Mouse (Mus musculus) thymus, postnatal 14 days (tissue): ENCODE results near the gene Klf12.
A peak's percentile ranks its signal among the peaks of the same experiment; 100 is the strongest.

Source experiments
- DNase-seq: peaks from one replicate; pipeline ENCODE4 v3.0.0; 2021

Klf12 gene

GRCm38 (mm10) chr14:100017219-100017618, 267.3 kb downstream of the Klf12 start:
- no peak for DNase-seq

- no peak for DNase-seq
Measured at GRCm38 (mm10) chr14:100010525-100010924, 274.0 kb downstream of the Klf12 start.

GRCm38 (mm10) chr14:100009790-100010382, 274.6 kb downstream of the Klf12 start:
- peak; percentile 12 for DNase-seq

DNA sequence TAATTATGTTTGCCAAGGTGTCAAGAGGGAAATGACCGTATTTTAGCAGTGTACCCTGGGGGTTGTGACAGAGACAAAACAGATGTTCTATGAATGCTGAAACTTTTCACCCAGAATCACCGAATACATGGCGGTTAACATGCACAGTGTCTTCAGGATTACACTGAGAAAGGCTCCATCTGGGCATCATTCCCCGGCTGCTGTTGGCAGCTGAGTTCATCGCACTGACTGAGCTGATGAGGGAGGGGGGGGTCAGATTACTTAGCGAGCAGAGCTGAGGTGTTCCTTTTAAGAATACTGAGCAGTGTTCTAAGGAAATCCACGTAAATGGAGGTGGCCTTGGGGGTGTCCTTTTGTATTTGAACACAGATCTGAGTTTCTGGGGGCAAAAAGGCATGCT, 301.0 kb downstream of the Klf12 start:
- DNase-seq, result no peak

GRCm38 (mm10) chr14:99981209-99981608, 303.3 kb downstream of the Klf12 start:
- no peak for DNase-seq

DNA sequence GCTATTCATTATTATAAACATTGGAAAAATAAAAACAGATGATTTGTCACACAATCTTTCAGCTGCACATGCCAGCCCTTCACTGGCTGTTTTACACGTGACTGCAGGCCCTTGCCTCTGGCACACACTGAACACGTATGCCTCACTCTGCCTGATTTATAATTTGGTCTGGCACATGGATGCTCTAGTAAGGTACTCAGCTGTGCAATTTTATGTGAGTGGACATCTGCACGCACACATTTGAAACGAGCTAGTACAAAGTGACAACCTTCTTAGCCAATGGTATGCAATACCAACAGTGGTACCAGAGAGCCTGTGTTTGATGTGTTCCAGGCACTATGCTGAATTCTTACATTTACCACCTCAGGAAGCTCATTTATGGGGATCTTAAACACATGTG, 316.6 kb downstream of the Klf12 start:
- no peak for DNase-seq

DNA sequence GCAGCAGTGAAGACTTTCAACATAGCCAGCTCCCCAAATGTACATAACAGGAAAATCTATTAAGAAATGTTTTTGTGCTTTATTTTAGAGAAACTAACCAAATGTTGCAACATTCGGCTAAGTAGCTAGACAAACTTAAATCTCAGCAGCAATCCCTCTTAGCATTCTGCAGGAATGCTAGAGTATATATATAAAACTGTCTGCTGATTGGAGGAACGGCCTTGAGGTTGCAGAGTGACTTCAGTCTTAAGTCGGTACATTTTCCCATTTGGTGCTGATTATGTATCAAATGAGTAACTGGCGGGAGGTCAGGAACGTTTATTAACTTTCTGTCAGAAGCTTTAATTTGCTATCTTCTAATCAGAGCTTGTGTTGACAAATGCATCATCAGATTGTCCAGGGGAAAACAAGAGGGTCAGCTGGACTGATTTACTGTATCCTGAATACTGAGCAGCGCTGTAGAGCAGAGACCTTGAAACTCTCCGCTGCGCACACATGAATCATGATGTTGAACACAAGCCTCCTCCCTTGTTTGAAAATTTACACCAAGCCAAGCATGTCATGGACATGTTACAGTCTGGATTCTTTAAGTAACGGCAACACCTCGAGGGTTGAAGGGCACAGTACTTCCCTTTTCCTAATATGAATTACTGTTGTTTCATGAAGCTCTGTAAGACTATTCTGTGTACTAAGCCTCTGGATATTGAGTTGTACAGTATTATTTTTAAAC, 323.8 kb downstream of the Klf12 start:
- DNase-seq, result no peak

DNA sequence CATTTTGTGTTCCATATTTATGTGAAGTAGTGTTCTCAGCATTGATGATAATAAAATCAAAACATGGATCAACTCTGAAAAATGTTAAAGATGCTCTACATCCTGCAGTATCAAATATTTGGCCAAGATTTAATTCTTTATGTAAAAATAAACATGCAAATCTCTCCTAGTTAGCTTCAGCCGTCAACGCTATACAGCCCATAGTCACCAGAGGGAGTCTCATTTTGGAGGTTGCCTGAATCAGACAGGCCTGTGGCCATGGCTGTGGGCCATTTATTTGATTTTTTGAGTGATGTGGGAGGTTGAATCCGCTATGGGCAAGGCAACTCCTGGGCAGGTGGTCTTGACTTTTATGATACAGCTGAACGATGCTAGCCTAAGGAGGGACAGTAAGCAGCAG, 329.3 kb downstream of the Klf12 start:
- DNase-seq, result no peak

DNA sequence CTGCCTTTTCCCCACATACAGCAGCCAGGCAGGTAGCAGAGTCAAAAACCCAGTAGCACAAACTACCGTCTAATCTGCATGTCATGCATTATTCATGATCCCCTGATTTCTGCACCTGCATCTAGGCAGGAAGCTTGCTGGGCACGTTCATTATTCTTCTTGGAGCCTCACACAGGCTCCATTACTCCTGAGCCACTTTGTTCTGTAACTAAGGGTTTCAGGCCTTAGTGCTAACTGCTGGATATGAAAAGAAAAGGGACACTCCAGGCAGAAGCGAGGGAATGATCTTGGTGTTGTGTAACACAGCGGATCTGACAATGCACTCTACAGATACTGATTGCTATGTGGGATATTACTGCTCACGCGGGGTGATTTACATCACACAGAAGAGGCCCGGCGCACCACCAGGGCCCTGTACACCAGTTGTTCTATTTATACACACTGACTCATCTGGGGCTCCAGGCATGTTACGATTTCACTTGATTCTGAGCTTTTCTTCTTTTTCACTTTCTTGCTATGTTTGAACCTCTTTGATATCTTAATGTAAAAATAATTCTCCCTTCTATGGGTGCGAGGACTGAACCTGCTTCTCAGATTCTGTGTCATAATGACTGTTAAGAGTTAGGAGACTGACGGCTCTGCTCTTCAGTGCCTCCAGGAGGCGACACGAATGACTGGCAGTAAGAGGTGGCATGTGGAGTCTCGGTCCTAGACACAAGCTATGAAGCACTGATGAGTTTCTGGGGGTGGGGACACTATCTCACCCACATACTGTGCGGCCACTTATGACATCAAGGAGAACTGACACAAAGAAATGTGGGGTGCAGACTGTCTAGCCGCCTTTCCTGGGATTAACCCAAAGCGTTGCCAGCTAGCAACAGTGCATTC, 340.0 kb downstream of the Klf12 start:
- peak; percentile 23 for DNase-seq

- DNase-seq, result peak; percentile 82
Measured at GRCm38 (mm10) chr14:99943156-99943555, 341.3 kb downstream of the Klf12 start.

GRCm38 (mm10) chr14:99933456-99933855, 351.0 kb downstream of the Klf12 start:
- DNase-seq, result no peak

- peak; percentile 57 for DNase-seq
Measured at GRCm38 (mm10) chr14:99931879-99932278, 352.6 kb downstream of the Klf12 start.

- DNase-seq, result no peak
Measured at GRCm38 (mm10) chr14:99911912-99912311, 372.6 kb downstream of the Klf12 start.

DNA sequence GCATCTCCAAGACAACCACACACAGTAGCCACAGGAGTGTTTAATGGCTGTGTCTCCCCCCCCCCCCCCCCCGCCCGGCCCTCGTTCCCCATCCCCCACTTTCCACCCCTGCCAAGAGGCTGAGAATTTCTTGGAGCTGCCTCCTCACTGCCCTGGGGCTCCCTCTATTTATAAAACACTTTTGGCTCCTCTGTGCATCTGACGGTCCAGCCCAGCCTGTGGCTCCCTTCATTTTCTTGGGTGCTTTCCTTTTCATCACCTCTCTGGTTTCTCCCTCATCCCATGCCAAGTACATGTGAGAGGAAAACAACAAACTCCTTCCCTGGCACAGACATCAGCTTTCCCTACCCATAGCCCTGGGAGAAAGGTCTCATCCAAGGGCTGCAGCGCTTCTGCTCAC, 373.6 kb downstream of the Klf12 start:
- DNase-seq, result no peak

GRCm38 (mm10) chr14:99900902-99901301, 383.6 kb downstream of the Klf12 start:
- DNase-seq, result no peak

- no peak for DNase-seq
Measured at GRCm38 (mm10) chr14:99898861-99899260, 385.6 kb downstream of the Klf12 start.

- peak; percentile 37 for DNase-seq
Measured at GRCm38 (mm10) chr14:99894708-99895383, 389.6 kb downstream of the Klf12 start.

GRCm38 (mm10) chr14:99894062-99894461, 390.4 kb downstream of the Klf12 start:
- no peak for DNase-seq

DNA sequence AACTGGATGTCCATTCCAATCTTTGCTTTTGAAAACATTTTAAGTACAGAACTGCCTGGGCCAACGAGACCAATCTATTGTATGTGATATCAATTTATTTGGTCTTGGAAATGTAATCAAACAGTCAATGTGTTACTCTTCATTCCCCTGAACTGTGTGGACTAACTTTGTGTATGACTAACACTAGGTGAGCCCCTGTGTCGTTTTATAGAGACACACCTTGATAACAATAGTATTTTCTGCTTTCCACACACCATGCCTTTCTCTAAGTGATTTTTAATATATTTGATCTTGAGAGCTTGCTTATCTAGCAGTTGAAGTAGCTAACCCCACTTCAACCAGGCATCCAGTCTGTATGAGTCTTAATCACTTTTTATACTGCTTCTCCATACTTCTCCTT, 398.0 kb downstream of the Klf12 start:
- no peak for DNase-seq

- no peak for DNase-seq
Measured at GRCm38 (mm10) chr14:99885562-99885961, 398.9 kb downstream of the Klf12 start.

DNA sequence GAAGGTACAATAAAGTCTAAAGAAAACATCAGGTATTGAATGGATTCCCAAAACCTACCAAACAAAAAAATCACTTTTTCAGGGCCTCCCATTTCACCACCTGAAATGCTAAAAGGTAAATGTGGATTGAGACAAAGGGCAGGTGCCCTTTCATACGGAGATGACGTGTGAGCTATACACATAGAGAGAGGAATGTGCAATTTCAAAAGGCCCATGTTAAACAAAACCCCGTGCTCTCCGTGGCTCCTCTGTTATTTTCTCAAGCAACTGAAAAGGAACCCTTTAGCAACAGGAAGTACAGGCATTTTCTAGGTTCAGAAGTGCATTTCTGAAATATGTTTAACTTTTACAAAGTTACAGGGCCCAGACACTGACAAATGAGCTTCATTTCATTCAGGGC, 399.4 kb downstream of the Klf12 start:
- DNase-seq, result no peak

DNA sequence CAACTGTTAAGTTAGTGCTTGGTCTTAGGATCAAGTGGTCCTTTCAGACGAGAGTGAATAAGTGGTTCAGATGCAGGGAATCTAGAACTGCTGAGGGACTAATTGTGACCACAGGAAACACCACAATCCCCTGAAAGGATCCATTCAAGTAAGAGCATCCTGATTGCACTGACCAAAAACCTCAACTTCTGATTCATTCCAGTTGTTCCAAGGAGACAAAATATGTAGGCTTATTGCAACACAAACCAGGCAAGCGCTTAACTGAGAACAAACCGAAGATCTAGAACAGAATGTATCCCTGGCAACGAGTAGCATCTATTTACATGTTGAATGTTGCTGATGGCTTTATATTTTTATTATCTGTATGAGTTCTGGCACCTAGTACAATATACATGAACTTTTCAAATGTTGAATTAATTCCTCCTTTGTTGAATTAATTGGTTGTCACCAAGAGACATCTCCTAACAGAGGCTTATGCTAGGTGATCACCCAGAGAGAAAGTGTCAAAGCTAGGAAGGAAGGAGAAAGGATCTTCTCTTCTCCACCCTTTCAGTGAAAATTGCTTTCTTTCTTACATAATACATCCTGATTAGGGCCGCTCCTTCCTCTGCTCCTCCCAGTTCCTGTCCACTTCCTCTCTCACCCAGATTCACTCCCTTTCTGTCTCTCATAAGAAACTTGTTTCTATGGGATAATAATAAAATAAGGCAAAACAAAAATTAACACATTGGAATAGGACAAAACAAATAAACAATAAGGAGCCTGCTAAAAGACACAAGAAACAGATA, 407.5 kb downstream of the Klf12 start:
- DNase-seq, result no peak
